Mouse (Mus musculus): ENCODE measurements around the gene Creld2.

- TF ChIP-seq CTCF (IDR thresholded peaks at IDR 0.05; ENCODE audit: low read depth) (no peak), EP300 (IDR thresholded peaks at IDR 0.05; ENCODE audit: low read depth) (peak; percentile 75)
These were observed 42.6 kb downstream of the Creld2 start, which contains the start of gene Pim3 for GRCm38 (mm10) chr15:88861772-88862622.
